Mouse (Mus musculus): ENCODE results near the gene Zfp784.

GRCm38 (mm10) chr7:5031496-5031895 lies 6.8 kb downstream of the Zfp784 start:
- TF ChIP-seq CTCF (IDR thresholded peaks at IDR 0.05; ENCODE audit: borderline replicate concordance, insufficient read depth, low read depth, low read length) (no peak), POLR2A (IDR thresholded peaks at IDR 0.05; ENCODE audit: borderline replicate concordance, insufficient read depth, low read length) (no peak)
